Mouse (Mus musculus): ENCODE measurements around the gene Bmpr1b.

Gene Bmpr1b

GRCm38 (mm10) chr3:142034160-142034559 lies 135.1 kb downstream of the Bmpr1b start:
- WGBS = 75% methylated on average over 4 of the region's 4 CpGs

- 90% methylated on average over 7 of the region's 7 CpGs for WGBS
These were observed 149.5 kb downstream of the Bmpr1b start for GRCm38 (mm10) chr3:142019716-142020115.

- 69% methylated on average over 7 of the region's 7 CpGs for WGBS
These were observed 184.7 kb downstream of the Bmpr1b start for GRCm38 (mm10) chr3:141984548-141984947.

- 35% methylated on average over 24 of the region's 24 CpGs for WGBS
These were observed 187.4 kb downstream of the Bmpr1b start for GRCm38 (mm10) chr3:141981613-141982432.

- 72% methylated on average over 4 of the region's 4 CpGs for whole genome bisulfite sequencing
These were observed 203.0 kb downstream of the Bmpr1b start for GRCm38 (mm10) chr3:141966244-141966643.

- 44% methylated on average over 6 of the region's 6 CpGs for whole genome bisulfite sequencing
These were observed 216.3 kb downstream of the Bmpr1b start for GRCm38 (mm10) chr3:141952931-141953330.

- WGBS = 41% methylated on average over 8 of the region's 8 CpGs
These were observed 218.6 kb downstream of the Bmpr1b start for GRCm38 (mm10) chr3:141950642-141951041.

- WGBS = 95% methylated on average over 1 of the region's 1 CpGs
These were observed 220.7 kb downstream of the Bmpr1b start for GRCm38 (mm10) chr3:141948506-141948905.

- WGBS = 53% methylated on average over 3 of the region's 3 CpGs
These were observed 221.1 kb downstream of the Bmpr1b start for GRCm38 (mm10) chr3:141948096-141948495.

GRCm38 (mm10) chr3:141946846-141947245 lies 222.4 kb downstream of the Bmpr1b start:
- 80% methylated on average over 2 of the region's 2 CpGs for WGBS

- 83% methylated on average over 3 of the region's 3 CpGs for WGBS
These were observed 225.9 kb downstream of the Bmpr1b start for GRCm38 (mm10) chr3:141943317-141943742.

GRCm38 (mm10) chr3:141940207-141940606 lies 229.0 kb downstream of the Bmpr1b start:
- WGBS = 89% methylated on average over 5 of the region's 5 CpGs

- 52% methylated on average over 16 of the region's 16 CpGs for WGBS
These were observed 232.5 kb downstream of the Bmpr1b start for GRCm38 (mm10) chr3:141936594-141937272.

GRCm38 (mm10) chr3:141932956-141933355 lies 236.3 kb downstream of the Bmpr1b start:
- 34% methylated on average over 3 of the region's 3 CpGs for WGBS

- WGBS = 11% methylated on average over 10 of the region's 10 CpGs
These were observed 237.7 kb downstream of the Bmpr1b start for GRCm38 (mm10) chr3:141931372-141932092.

- WGBS = 61% methylated on average over 1 of the region's 1 CpGs
These were observed 245.8 kb downstream of the Bmpr1b start for GRCm38 (mm10) chr3:141923442-141923841.

GRCm38 (mm10) chr3:141921161-141921560 lies 248.1 kb downstream of the Bmpr1b start:
- 52% methylated on average over 4 of the region's 4 CpGs for WGBS

- WGBS = 44% methylated on average over 3 of the region's 3 CpGs
These were observed 249.6 kb downstream of the Bmpr1b start for GRCm38 (mm10) chr3:141919661-141920060.

- WGBS = 86% methylated on average over 4 of the region's 4 CpGs
These were observed 252.1 kb downstream of the Bmpr1b start for GRCm38 (mm10) chr3:141917166-141917565.

GRCm38 (mm10) chr3:141915995-141916394 lies 253.2 kb downstream of the Bmpr1b start:
- WGBS = 87% methylated on average over 3 of the region's 3 CpGs

- WGBS = 86% methylated on average over 3 of the region's 3 CpGs
These were observed 254.6 kb downstream of the Bmpr1b start for GRCm38 (mm10) chr3:141914588-141914987.

- WGBS = 41% methylated on average over 2 of the region's 2 CpGs
These were observed 260.1 kb downstream of the Bmpr1b start for GRCm38 (mm10) chr3:141909136-141909535.

All from cerebral cortex, adult 2 months (tissue).